Mouse (Mus musculus) left cerebral cortex, postnatal 4 days (tissue): Measurements from ENCODE around the gene Gpr156. TPM values are rescaled to one million over a fixed set of nuclear protein-coding genes. Genes with fewer than 3 reads are reported as not detected.
A peak's percentile ranks its signal among the peaks of the same experiment; 100 is the strongest.

Experiments
- DNase-seq: peaks from one replicate; pipeline ENCODE4 v3.0.0-alpha.2; 2022
- intact Hi-C: fragments of 180-260 bp; cut with DNase I; formaldehyde crosslinking; loops from one replicate; pipeline ENCODE4 v1.15.1; 2025
- total RNA-seq, 2 experiments: library from RNA; stranded (reverse); gene quantifications; 2 replicates each; pipeline ENCODE4 v1.2.3; 2021

Gene Gpr156
- total RNA-seq, 2 experiments from 2014 or later = 2.2 to 2.6 TPM

- no peak for DNase-seq
- intact Hi-C loops = no loop called here
Measured at GRCm38 (mm10) chr16:37911086-37911485, 5.2 kb upstream of the Gpr156 start.

DNA sequence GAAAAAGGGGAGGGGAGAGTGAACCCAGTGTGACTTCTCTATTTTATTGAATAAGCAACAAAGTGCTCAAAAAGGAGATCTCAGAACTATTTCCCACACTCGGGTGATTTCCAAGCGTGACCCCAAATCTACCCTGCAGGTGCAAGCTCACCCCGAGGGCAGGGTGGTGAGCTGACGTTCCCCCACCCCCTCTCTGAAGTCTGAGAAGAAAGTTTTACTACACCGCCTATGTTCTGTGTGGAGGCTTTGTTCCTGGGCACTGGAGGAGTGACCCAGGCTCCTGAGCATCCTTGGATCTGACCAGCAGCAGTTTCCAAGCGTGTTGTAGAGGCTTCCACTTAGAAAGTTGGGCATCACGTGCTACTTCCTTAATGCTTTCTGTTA lies 514 bp downstream of the Gpr156 start:
- DNase-seq = no peak
- intact Hi-C loops = no loop called here

- intact Hi-C loops = no loop called here
- no peak for DNase-seq
Measured at GRCm38 (mm10) chr16:37919000-37919399, 2.7 kb downstream of the Gpr156 start.

GRCm38 (mm10) chr16:37920842-37921409 lies 4.6 kb downstream of the Gpr156 start:
- DNase-seq = no peak

DNA sequence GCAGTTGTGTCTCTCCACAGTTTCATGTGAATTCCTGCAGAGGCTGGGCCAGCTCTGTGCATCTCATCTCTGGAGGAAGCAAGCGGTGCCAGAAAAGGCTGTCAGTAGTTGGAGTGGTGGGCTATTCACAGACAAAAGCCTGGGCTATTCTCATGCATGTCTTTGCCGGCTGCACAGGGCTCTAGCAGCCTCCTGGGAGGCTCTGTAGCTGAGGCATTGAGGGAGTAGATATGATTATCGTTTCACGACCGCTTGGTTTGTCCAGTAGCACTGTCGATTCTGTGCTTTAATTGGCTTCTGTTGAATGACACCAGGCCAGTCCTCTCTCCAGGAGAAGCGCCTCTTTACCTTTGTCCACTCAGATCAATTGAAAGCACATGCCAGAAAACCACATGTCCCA lies 9.8 kb downstream of the Gpr156 start:
- intact Hi-C loops = no loop called here
- DNase-seq = peak; percentile 45

More at GRCm38 (mm10) chr16:37920842-37921409, 4.6 kb downstream of the Gpr156 start:
- intact Hi-C loops = no loop called here

DNA sequence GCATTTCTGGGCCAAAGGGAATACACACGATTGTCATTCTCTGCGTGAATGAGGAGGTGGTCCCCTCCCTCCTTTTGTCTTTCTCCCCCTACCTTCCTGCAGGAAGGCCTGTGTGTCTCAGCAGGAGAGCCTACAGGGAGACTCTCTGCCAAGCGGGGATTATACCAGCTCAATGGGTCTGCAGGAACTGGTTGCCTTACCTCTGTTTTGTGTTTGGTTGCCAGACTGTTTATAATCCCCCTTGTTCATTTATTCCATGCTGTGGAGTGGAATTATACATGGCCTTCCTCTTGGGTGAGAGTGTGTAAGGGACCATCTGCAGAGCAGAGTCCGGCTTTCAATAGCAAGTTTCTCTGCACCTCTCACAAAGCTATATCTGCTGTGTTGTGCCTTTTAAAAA lies 10.8 kb downstream of the Gpr156 start:
- DNase-seq = no peak
- intact Hi-C loops = no loop called here

- no peak for DNase-seq
- intact Hi-C loops = no loop called here
Measured at GRCm38 (mm10) chr16:37929006-37929405, 12.7 kb downstream of the Gpr156 start.

- no peak for DNase-seq
- intact Hi-C loops = no loop called here
Measured at GRCm38 (mm10) chr16:37929626-37930025, 13.3 kb downstream of the Gpr156 start.

GRCm38 (mm10) chr16:37934932-37935331 lies 18.6 kb downstream of the Gpr156 start:
- DNase-seq = no peak
- intact Hi-C loops = no loop called here

GRCm38 (mm10) chr16:37937276-37937675 lies 21.0 kb downstream of the Gpr156 start:
- intact Hi-C loops = no loop called here
- no peak for DNase-seq

- peak; percentile 66 for DNase-seq
- intact Hi-C loops = no loop called here
Measured at GRCm38 (mm10) chr16:37938125-37939081, 22.1 kb downstream of the Gpr156 start.

GRCm38 (mm10) chr16:37939082-37939863 lies 23.0 kb downstream of the Gpr156 start:
- no peak for DNase-seq
- intact Hi-C loops = no loop called here

DNA sequence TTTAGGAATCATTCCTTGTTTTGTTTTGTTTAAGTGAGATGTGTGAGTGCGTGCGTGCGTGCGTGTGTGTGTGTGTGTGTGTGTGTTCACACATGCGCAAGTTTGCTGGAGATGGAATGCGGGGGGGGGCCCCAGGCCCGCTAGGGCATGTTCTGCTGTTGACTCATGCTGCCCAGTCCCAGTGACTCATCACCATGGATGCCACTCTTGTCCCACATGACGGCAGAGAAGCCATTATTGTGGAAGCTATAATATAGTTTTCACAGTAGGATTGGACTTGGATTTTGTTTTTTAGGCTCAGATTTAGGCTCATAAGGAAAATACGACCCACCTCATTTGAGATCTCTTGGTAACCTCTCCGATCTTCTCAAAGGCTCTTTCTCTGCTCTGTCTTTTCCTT lies 24.0 kb downstream of the Gpr156 start:
- intact Hi-C loops = no loop called here
- no peak for DNase-seq

DNA sequence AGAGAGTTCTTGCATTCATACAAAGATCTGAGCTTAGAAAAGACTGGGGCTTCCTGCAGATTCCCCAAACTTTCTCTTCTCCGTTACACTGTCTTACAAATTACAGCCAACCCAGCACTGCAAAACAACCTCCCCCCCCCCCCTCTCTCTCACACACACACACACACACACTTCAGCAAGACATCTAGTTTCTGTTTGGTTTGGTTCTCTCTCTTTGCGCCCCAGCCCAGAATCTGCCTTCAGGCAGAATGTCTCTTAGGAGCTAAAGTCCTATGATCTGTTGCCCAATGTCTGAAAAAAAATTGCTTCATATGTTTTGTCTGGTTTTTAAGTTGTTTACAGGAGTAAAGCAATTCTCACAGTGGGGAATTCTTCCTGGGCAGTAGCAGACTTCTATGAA lies 27.4 kb downstream of the Gpr156 start:
- no peak for DNase-seq
- intact Hi-C loops = no loop called here

GRCm38 (mm10) chr16:37945031-37945796 lies 28.9 kb downstream of the Gpr156 start:
- intact Hi-C loops = no loop called here
- DNase-seq = peak; percentile 78

- DNase-seq = peak; percentile 74
Measured at GRCm38 (mm10) chr16:37947160-37947559, 30.9 kb downstream of the Gpr156 start.

GRCm38 (mm10) chr16:37948365-37948764 lies 32.1 kb downstream of the Gpr156 start:
- DNase-seq = no peak
- intact Hi-C loops = no loop called here

More at GRCm38 (mm10) chr16:37947160-37947559, 30.9 kb downstream of the Gpr156 start:
- intact Hi-C loops = no loop called here

- intact Hi-C loops = no loop called here
- no peak for DNase-seq
Measured at GRCm38 (mm10) chr16:37951171-37951570, 34.9 kb downstream of the Gpr156 start.

DNA sequence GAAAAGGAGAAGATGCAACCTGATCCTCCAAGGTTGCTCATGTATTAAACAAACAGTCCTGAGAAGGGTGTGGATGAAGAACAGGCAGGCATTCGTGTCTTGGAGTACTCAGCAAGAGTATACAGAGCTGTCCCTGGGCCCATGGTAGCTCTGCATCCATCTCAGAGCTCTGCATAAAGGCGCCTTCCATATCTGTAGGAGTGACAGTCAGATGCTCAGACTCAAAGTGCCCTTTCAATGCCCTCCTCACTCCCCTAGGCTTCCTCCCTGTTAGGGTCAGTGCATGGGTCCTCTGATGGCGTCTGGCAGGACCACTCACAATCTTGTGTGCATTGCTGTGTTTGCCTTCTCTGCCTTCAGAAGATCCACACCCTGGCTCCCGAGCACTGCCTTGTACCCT lies 36.9 kb downstream of the Gpr156 start:
- intact Hi-C loops = no loop called here
- DNase-seq = no peak
